Mouse (Mus musculus) mouse trophoblast stem cell (cell line): ENCODE results near the gene Cx3cl1.

Source experiments
- in situ Hi-C, 2 experiments: fragments of 300-500 bp; cut with MseI, MboI; formaldehyde crosslinking; loops; 2 replicates in 1 of 2; 3 replicates in 1 of 2; pipeline ENCODE4 v1.15.1; 2025

Cx3cl1 gene

DNA sequence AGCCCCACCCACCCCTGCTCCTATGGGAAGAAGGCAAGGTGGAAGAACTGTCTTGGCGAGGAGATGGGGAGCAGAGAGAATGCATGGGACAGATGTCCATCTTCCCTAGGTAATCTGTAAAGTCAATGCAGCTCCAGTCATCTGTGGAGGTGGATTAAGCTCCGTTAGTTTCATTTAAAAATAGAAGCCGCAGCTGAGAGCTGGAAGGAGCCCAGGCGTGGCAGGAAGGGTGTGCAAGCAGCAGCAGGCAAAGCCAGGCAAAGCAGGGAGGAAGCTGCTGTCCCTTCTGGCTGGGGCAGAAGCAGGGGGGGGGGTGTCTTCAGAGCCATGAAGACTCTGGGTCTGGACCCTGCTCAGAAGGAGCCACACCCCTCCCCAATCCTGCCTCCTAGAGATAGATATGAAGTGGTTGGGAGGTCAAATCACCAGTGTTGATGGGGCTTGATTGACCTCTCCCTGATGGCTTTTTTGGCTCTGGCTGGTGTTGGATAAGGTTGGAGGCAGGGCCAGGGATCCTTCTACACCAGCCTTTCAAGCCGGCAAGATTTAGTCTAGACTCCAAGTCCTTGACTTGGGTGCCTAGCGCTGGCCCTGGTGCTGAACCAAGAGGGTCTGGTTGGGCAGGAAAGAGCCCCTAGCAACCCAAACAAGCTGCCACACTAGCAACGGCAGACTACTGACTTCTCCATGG is 28.6 kb downstream of the Cx3cl1 start:
- in situ Hi-C loops = loop anchor here in 1 of 2 experiments (5.0 kb wide), 1 partner anchor 58 kb away; no protein-coding TSS in a partner anchor

GRCm38 (mm10) chr8:94801293-94802095 is 29.7 kb downstream of the Cx3cl1 start:
- in situ Hi-C loops = loop anchor here in 1 of 2 experiments (5.0 kb wide), 1 partner anchor 59 kb away; no protein-coding TSS in a partner anchor

DNA sequence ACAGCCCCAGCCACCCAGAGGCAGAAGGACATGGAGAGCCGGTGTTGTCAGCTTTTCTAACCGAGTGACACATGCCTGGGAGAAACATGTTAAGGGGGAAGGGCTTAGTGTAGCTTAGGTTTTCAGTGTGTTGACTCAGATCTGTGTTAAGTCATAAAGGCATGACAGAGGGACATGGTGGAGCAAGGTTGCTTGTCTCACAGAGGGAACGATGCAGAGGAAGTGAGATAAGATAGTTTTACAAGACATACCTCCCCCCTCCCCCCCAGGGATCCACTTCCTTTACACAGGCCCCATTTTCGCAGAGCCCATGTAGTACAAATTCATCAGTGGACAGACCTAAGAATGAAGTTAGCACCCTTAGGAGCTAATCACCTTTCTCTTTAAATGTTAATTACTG is 30.6 kb downstream of the Cx3cl1 start:
- in situ Hi-C loops = loop anchor here in 1 of 2 experiments (5.0 kb wide), 1 partner anchor 60 kb away; no protein-coding TSS in a partner anchor

DNA sequence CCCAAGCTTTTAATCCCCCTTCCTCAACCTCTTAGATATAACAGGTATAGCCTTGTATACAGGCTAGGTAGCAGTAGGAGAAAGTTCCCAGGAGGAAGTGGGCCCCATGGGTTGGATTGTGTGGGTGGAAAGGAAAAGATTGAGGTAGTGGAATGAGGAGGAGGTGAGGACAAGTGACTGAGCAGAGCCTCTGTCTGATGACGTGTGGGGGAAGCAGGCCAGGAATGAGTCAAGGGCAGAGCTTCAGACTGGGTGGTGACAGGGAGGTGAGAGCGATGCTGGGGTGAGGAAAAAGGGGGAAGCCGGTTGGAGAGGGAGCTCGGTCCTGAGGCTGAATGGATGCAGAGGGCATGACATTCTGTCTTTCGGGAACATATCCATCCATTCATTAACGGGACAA is 31.7 kb downstream of the Cx3cl1 start:
- in situ Hi-C loops = loop anchor here in 1 of 2 experiments (5.0 kb wide), 1 partner anchor 61 kb away; no protein-coding TSS in a partner anchor

- in situ Hi-C loops = loop anchor here in 1 of 2 experiments (5.0 kb wide), 1 partner anchor 62 kb away; no protein-coding TSS in a partner anchor
Measured at GRCm38 (mm10) chr8:94804546-94805340, 32.9 kb downstream of the Cx3cl1 start.

DNA sequence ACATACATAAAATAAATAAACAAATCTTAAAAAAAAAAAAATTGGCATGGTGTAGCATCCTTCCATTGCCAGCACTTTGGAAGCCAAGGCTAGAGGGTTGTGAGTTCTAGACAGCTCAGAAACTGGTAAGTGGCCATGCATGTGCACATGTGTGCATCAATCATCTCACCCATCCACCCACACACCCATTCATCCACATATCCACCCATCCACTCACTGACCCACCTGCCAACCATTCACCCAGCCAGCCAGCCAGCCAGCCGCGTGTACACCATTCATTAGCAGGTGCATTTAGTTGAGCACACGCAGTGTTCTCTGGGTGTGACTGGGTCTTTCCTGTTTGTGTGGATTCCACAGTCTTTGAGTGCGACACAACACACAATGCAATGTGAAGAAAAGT is 34.0 kb downstream of the Cx3cl1 start:
- in situ Hi-C loops = no loop called here

DNA sequence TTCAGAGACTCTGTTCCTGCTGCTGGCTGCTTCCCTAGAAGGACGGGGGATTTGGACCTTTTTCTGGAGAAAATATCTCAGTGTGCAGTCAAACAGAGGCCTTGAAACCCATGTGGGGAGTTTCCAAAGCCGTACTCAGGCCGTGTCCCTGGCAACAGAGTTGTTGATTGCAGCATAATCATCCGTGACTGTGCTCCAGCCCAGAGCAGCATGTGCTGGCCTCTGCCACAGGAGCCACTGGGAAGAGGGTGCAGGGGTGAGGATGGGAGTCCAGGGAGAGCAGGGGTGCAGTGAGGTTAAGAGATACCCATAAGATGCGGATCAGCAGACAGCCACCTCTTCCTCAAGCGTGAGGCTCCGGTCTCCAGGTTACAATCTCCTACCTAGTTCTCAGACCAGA is 35.7 kb downstream of the Cx3cl1 start:
- in situ Hi-C loops = no loop called here

DNA sequence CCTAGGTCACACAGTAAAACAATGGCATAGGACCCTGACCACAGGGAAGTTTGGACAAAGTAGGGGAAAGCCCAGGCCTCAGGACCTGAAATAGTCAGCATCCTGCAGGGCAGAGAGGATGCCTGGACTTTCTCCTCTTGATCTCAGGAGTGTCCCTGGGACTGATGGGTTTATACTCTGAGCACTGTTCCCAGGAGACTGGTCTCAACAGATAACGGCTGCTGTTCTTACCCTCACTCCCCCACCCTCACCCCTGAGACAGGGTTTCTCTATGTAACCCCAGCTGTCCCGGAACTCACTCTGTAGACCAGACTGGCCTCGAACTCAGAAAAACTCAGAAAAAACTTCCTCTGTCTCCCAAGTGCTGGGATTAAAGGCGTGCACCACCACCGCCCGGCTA is 36.6 kb downstream of the Cx3cl1 start:
- in situ Hi-C loops = no loop called here

DNA sequence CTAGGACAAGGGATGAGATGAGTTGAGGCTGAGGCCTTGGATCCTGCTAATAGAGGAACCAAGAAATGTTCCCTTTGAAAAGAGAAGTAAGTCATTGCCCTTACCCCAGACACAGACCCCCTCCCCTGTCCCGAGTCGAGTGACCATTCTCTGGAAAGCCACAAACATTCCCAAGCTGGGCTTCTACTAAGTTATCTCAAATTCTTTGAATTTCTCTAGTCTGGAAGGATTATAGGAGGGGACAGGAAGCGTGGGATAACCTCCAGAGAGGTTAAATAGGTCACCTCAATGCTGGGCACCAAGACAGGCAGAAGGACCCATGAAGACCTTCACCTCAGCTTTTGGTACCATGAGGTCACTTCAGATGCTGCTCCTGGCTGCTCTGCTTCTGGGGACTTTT is 38.3 kb downstream of the Cx3cl1 start, which contains the start of gene Ccl17:
TSS of gene Ccl17 (plus strand) at position 301 of the 400 bp plus-strand sequence.
- in situ Hi-C loops = loop anchor here (5.0 kb wide), 1 partner anchor 108 kb away; no protein-coding TSS in a partner anchor

GRCm38 (mm10) chr8:94810855-94811254 is 39.0 kb downstream of the Cx3cl1 start:
- in situ Hi-C loops = loop anchor here (5.0 kb wide), 1 partner anchor 109 kb away; no protein-coding TSS in a partner anchor

GRCm38 (mm10) chr8:94811654-94812053 is 39.8 kb downstream of the Cx3cl1 start:
- in situ Hi-C loops = loop anchor here (5.0 kb wide), 1 partner anchor 109 kb away; no protein-coding TSS in a partner anchor

DNA sequence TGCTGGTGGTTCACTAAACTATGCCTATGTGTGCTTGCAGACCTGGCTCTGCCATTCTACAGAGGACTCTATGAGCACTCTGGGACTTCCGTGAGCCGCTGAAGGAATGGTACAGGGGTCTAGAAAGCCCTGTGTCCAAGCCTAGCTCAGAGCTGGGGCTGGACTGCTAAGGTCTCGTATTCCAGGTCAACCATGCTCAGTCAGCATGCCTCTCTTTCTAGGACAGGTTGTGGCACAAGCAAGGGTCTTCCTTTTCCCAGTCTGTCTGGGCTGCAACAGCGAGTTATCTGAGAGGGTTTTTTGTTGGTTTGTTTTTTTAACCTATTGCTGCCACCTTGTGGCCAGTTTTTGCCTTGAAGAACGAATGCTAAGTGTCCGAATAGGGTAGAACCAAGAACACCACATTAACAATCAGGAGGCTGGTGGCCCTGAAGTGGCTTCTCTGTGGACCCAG is 40.9 kb downstream of the Cx3cl1 start:
- in situ Hi-C loops = loop anchor here (5.0 kb wide), 1 partner anchor 110 kb away; no protein-coding TSS in a partner anchor

DNA sequence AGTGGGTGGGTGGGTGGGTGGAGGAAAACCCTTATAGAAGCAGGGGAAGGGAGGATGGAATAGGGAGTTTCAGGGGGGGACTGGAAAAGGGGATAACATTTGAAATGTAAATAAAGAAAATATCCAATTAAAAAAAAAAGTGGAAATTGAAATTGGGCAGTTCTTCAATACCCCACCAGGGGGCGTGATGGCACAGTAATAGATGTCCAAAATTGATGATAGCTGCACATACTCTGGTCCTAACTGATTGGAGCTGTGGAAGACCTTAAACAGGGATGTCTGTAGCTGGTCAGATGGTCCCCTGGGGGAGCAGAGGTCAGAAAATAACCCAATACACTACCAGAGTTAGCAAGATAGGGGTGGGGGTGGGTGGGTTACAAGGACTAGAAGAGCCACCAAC is 42.7 kb downstream of the Cx3cl1 start:
- in situ Hi-C loops = loop anchor here (5.0 kb wide), 1 partner anchor 112 kb away; no protein-coding TSS in a partner anchor

DNA sequence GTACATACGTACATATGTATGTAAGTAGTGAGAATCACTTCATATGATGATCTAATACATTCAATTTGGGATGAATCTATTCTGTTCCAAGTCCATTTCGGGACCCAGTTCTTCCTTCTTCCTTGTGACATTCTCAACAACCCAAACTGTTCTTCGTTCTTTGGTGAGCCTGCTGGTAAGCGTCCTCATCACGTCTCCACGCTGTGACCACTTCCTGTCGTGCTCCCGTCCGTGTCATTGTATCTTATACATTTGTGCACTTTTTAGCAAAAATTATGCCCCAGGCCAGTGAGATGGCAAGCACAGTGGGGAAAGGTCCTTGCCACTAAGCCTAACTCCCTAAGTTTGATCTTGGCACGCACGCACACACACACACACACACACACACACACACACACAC is 46.1 kb downstream of the Cx3cl1 start:
- in situ Hi-C loops = no loop called here

GRCm38 (mm10) chr8:94819671-94820179 is 47.9 kb downstream of the Cx3cl1 start:
- in situ Hi-C loops = no loop called here

DNA sequence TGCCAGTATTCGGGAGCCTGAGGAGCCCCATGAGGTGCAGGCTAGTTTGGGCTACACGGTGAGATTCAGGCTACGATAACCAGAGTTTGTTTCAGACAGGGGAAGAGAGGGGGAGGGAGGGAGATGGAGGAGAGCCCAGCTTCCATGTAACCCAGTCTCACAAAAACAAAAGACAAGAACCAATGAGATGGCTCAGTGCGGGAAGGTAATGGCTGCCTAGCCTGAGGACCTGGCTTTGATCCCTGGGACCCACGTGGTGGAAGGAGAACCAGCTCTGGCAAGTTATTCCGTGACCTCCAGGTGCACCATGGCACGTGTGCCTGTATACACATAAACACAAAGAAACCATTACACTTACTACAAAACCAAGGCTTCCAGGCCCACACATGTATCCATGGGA is 48.7 kb downstream of the Cx3cl1 start:
- in situ Hi-C loops = no loop called here

GRCm38 (mm10) chr8:94821381-94821780 is 49.6 kb downstream of the Cx3cl1 start:
- in situ Hi-C loops = no loop called here

GRCm38 (mm10) chr8:94822637-94823560 is 51.1 kb downstream of the Cx3cl1 start:
- in situ Hi-C loops = no loop called here

- in situ Hi-C loops = no loop called here
Measured at GRCm38 (mm10) chr8:94825170-94825569, 53.4 kb downstream of the Cx3cl1 start.

GRCm38 (mm10) chr8:94826210-94826609 is 54.4 kb downstream of the Cx3cl1 start:
- in situ Hi-C loops = no loop called here
